Comparison of ENCODE assay signal across 8 mouse cellular contexts in the genomic region with DNA sequence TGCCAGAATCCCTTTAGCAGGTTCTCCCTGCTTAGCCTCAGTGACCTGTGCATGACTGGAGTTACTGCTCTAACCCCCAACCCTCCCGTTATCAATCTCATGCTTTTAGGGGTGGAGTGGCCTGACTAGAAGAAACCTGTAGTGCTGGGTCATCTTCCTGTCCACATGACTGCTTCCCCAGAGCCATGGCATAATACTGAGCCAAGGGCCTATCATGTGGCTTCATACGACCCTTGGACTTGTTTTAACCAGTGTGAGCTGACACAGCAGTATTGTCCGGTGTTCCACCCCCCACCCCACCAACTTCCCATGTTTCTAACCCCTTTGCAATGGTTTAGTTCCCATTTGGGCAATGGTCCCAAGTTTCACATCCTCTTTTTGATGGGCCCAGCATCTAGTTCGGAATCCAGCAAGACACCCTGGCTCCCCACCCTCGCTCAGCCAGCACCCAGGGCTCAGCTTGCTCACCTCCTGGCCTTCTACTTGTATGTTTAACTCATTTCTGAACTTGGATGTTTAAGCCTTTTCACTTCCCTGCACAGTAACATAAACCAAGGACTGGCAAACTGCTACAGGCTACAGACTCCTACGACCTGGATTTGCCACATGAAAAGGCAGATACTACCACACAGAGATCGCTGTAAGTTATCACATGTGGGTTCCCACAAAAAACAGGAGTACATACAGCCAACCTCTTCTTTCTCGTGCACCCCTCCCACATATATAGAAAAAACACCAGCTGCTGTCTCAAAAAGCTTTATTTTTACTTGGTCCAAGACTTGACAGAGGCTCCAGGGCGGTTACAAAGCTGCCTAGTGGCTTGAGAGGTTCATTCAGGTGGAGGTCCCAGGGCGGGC. TPM values are rescaled to one million over a fixed set of nuclear protein-coding genes. Genes with fewer than 3 reads are reported as not detected.
A peak's percentile ranks its signal among the peaks of the same experiment; 100 is the strongest.
DNase-seq lines count a peak whose midpoint lies in the region; ATAC-seq and TF ChIP-seq lines count a peak whose summit lies in the region.

No protein-coding gene starts in this region.

- H3K27ac ChIP-seq in forebrain, embryonic 10.5 days = peak overlapping the region; percentile 16; the same call in 1 of the 2 replicates
- H3K27ac ChIP-seq in intestine, postnatal 0 days (ENCODE audit: low read depth, low read length) = peak overlapping the region; percentile 94
- peak overlapping the region; percentile 47; the same call in 1 of the 2 replicates for H3K27ac ChIP-seq in lung, embryonic 15.5 days

- H3K36me3 ChIP-seq in forebrain, embryonic 10.5 days (replicated peaks) = peaks cover 84% of the 10 kb centered on the region
- H3K36me3 ChIP-seq in intestine, postnatal 0 days (ENCODE audit: control insufficient read depth, insufficient read depth) = peaks cover 41% of the 10 kb centered on the region
- H3K36me3 ChIP-seq in lung, embryonic 15.5 days = peaks cover 55% of the 10 kb centered on the region

- DNase-seq in spleen, postnatal 36 days (ENCODE audit: low spot score in 2 of 2) = peak; percentile 62 to 69
- DNase-seq in spleen, postnatal 10 days (ENCODE audit: low spot score in 2 of 2) = no peak
- DNase-seq in forebrain, embryonic 10.5 days (ENCODE audit: extremely low spot score, low spot score) = no peak
- peak; percentile 84 for DNase-seq in skeletal muscle tissue, adult 2 months (ENCODE audit: low read depth, low spot score)
- no peak for DNase-seq in urinary bladder, adult 18-20 months (ENCODE audit: low spot score in 2 of 2)
- no peak for DNase-seq in thymus, postnatal 14 days

- no peaks in the 10 kb centered on the region for H3K27me3 ChIP-seq in forebrain, embryonic 10.5 days (ENCODE audit: poor library complexity, severe bottlenecking)
- no peaks in the 10 kb centered on the region for H3K27me3 ChIP-seq in intestine, postnatal 0 days (replicated peaks; ENCODE audit: control insufficient read depth, insufficient read depth, low read length)
- no peaks in the 10 kb centered on the region for H3K27me3 ChIP-seq in lung, embryonic 15.5 days

- peak; percentile 29 for ATAC-seq in intestine, postnatal 0 days
- ATAC-seq in lung, embryonic 15.5 days (ENCODE audit: borderline replicate concordance, extremely low read depth, low FRiP score, low TSS enrichment) = no peak

- no peaks in the 10 kb centered on the region for H3K9me3 ChIP-seq in forebrain, embryonic 10.5 days
- H3K9me3 ChIP-seq in intestine, postnatal 0 days (ENCODE audit: control insufficient read depth) = no peaks in the 10 kb centered on the region
- no peaks in the 10 kb centered on the region for H3K9me3 ChIP-seq in lung, embryonic 15.5 days

- no peak for TF ChIP-seq CTCF in intestine, postnatal 0 days (IDR thresholded peaks at IDR 0.05; ENCODE audit: low read depth)

- WGBS in forebrain, embryonic 10.5 days = 82% methylated on average over 10 of the region's 10 CpGs
- WGBS in intestine, postnatal 0 days = 32% methylated on average over 9 of the region's 10 CpGs
- WGBS in lung, embryonic 15.5 days = 47% methylated on average over 10 of the region's 10 CpGs

- peak overlapping the region; percentile 73 for H3K4me2 ChIP-seq in intestine, postnatal 0 days (replicated peaks; ENCODE audit: low read depth)
- H3K4me2 ChIP-seq in lung, embryonic 15.5 days = peak overlapping the region; percentile 72

- H3K9ac ChIP-seq in intestine, postnatal 0 days (ENCODE audit: low read depth, low read length) = peak overlapping the region; percentile 57
- peak overlapping the region; percentile 85 for H3K9ac ChIP-seq in lung, embryonic 15.5 days

- H3K4me1 ChIP-seq in forebrain, embryonic 10.5 days = peaks cover 49% of the 10 kb centered on the region
- 0 out of 2 replicates have a peak, but pooled peaks cover 9% of the 10 kb centered on the region for H3K4me1 ChIP-seq in intestine, postnatal 0 days (replicated peaks; ENCODE audit: control insufficient read depth, insufficient read depth, low read length)
- H3K4me1 ChIP-seq in lung, embryonic 15.5 days = peaks cover 36% of the 10 kb centered on the region

- peak overlapping the region; percentile 87 for H3K4me3 ChIP-seq in forebrain, embryonic 10.5 days
- peak overlapping the region; percentile 74 for H3K4me3 ChIP-seq in intestine, postnatal 0 days (ENCODE audit: low read depth, low read length)
- H3K4me3 ChIP-seq in lung, embryonic 15.5 days = peak overlapping the region; percentile 76

RNA-seq across cellular contexts. Expression of gene Ftl1, which starts 2.3 kb away (rescaled TPM):
- polyA plus RNA-seq in forebrain, embryonic 10.5 days (2016; fragmentation: Nextera tagmentation; extraction: Ambion mirVana) = 5,105 and 5,277 TPM in 2 replicates
- 13,232 and 14,059 TPM in 2 replicates for polyA plus RNA-seq in intestine, postnatal 0 days (2015; fragmentation: Nextera tagmentation; extraction: Ambion mirVana)
- polyA plus RNA-seq in lung, embryonic 15.5 days (2015; fragmentation: Nextera tagmentation; extraction: Ambion mirVana) = 5,197 and 5,279 TPM in 2 replicates

RNA-seq across cellular contexts. Expression of gene Bax, which starts 9.3 kb away (rescaled TPM):
- 247 and 254 TPM in 2 replicates for polyA plus RNA-seq in forebrain, embryonic 10.5 days (2016; fragmentation: Nextera tagmentation; extraction: Ambion mirVana)
- 173 and 180 TPM in 2 replicates for polyA plus RNA-seq in intestine, postnatal 0 days (2015; fragmentation: Nextera tagmentation; extraction: Ambion mirVana)
- 161 and 176 TPM in 2 replicates for polyA plus RNA-seq in lung, embryonic 15.5 days (2015; fragmentation: Nextera tagmentation; extraction: Ambion mirVana)

RNA-seq across cellular contexts. Expression of gene Ruvbl2, which starts 19.5 kb away (rescaled TPM):
- 235 and 237 TPM in 2 replicates for polyA plus RNA-seq in forebrain, embryonic 10.5 days (2016; fragmentation: Nextera tagmentation; extraction: Ambion mirVana)
- polyA plus RNA-seq in intestine, postnatal 0 days (2015; fragmentation: Nextera tagmentation; extraction: Ambion mirVana) = 35.6 and 38.6 TPM in 2 replicates
- polyA plus RNA-seq in lung, embryonic 15.5 days (2015; fragmentation: Nextera tagmentation; extraction: Ambion mirVana) = 161 and 173 TPM in 2 replicates

RNA-seq across cellular contexts. Expression of gene Gys1, which starts 22.8 kb away (rescaled TPM):
- 39.0 and 41.6 TPM in 2 replicates for polyA plus RNA-seq in forebrain, embryonic 10.5 days (2016; fragmentation: Nextera tagmentation; extraction: Ambion mirVana)
- polyA plus RNA-seq in intestine, postnatal 0 days (2015; fragmentation: Nextera tagmentation; extraction: Ambion mirVana) = 10.4 and 10.6 TPM in 2 replicates
- 42.7 and 46.7 TPM in 2 replicates for polyA plus RNA-seq in lung, embryonic 15.5 days (2015; fragmentation: Nextera tagmentation; extraction: Ambion mirVana)

RNA-seq across cellular contexts. Expression of gene Tulp2, which starts 24.2 kb away (rescaled TPM):
- 0.12 and 0.20 TPM in 2 replicates for polyA plus RNA-seq in forebrain, embryonic 10.5 days (2016; fragmentation: Nextera tagmentation; extraction: Ambion mirVana)
- 0.65 and 0.78 TPM in 2 replicates for polyA plus RNA-seq in intestine, postnatal 0 days (2015; fragmentation: Nextera tagmentation; extraction: Ambion mirVana)
- 0.33 and 0.74 TPM in 2 replicates for polyA plus RNA-seq in lung, embryonic 15.5 days (2015; fragmentation: Nextera tagmentation; extraction: Ambion mirVana)

Comparison
In these comparisons a context has a peak if more than half of its experiments do, and no peak if none do; other contexts are left out.
1. DNase-seq: peak in spleen, postnatal 36 days (2 of 2) and skeletal muscle tissue, adult 2 months (single experiment); none in spleen, postnatal 10 days (0 of 2), forebrain, embryonic 10.5 days (single experiment), urinary bladder, adult 18-20 months (0 of 2) and thymus, postnatal 14 days (single experiment).
2. H3K27ac ChIP-seq: peak in every context shown above with its lines; median percentile 94 in intestine, postnatal 0 days; 47 in lung, embryonic 15.5 days; 16 in forebrain, embryonic 10.5 days.
3. Peak in every context shown above with its lines, with median percentiles within 50 percentile points of each other: H3K4me3 ChIP-seq.